Mouse (Mus musculus) T-helper 17 cell (primary cell): ENCODE results near the gene Tor1aip2.

Experiments
- in situ Hi-C, 2 experiments: fragments of 300-600 bp; cut with MboI, MseI; formaldehyde crosslinking; loops; 1 replicate in 1 of 2; 2 replicates in 1 of 2; pipeline ENCODE4 v1.15.1; 2025; ENCODE audit warnings: high pct_unique_total_duplicates in 2 of 2

Gene Tor1aip2

GRCm38 (mm10) chr1:156107424-156107823, 72.2 kb downstream of the Tor1aip2 start:
- in situ Hi-C loops = loop anchor here in 1 of 2 experiments (10.0 kb wide), 1 partner anchor 613 kb away; no protein-coding TSS in a partner anchor

- in situ Hi-C loops = loop anchor here in 1 of 2 experiments (10.0 kb wide), 1 partner anchor 614 kb away; no protein-coding TSS in a partner anchor
These were observed 73.2 kb downstream of the Tor1aip2 start for GRCm38 (mm10) chr1:156108400-156108799.

- in situ Hi-C loops = loop anchor here (5.0 to 10.0 kb wide), 5 partner anchors 61 to 894 kb away; no protein-coding TSS in a partner anchor
These were observed 75.9 kb downstream of the Tor1aip2 start for GRCm38 (mm10) chr1:156111090-156111489.

- in situ Hi-C loops = loop anchor here (5.0 to 10.0 kb wide), 5 partner anchors 61 to 893 kb away; no protein-coding TSS in a partner anchor
These were observed 76.5 kb downstream of the Tor1aip2 start for GRCm38 (mm10) chr1:156111728-156112127.

- in situ Hi-C loops = loop anchor here (5.0 to 10.0 kb wide), 5 partner anchors 60 to 893 kb away; no protein-coding TSS in a partner anchor
These were observed 76.9 kb downstream of the Tor1aip2 start for GRCm38 (mm10) chr1:156112142-156112541.

GRCm38 (mm10) chr1:156113884-156114499, 78.8 kb downstream of the Tor1aip2 start:
- in situ Hi-C loops = loop anchor here (5.0 to 10.0 kb wide), 5 partner anchors 58 to 891 kb away; no protein-coding TSS in a partner anchor

- in situ Hi-C loops = loop anchor here (10.0 kb wide), 4 partner anchors 258 to 888 kb away; no protein-coding TSS in a partner anchor
These were observed 81.6 kb downstream of the Tor1aip2 start for GRCm38 (mm10) chr1:156116770-156117169.
